Mouse (Mus musculus): ENCODE results near the gene Plk3. TPM values are rescaled to one million over a fixed set of nuclear protein-coding genes. Genes with fewer than 3 reads are reported as not detected.
A peak's percentile ranks its signal among the peaks of the same experiment; 100 is the strongest.

Plk3 gene
- polyA plus RNA-seq, 1 experiment from 2014 or later, result 32.8 TPM

GRCm38 (mm10) chr4:117145248-117145647, 11.5 kb upstream of the Plk3 start:
- Histone ChIP-seq H3K27ac (ENCODE audit: low read depth, low read length) (no peak overlapping the region), H3K4me3 (ENCODE audit: low read depth, low read length) (no peak overlapping the region), H3K4me1 (ENCODE audit: control insufficient read depth, insufficient read depth, low read length) (no peaks in the 10 kb centered on the region), H3K27me3 (ENCODE audit: control insufficient read depth, insufficient read depth, low read length) (no peaks in the 10 kb centered on the region), H3K9me3 (ENCODE audit: control insufficient read depth, low read length) (no peaks in the 10 kb centered on the region), H3K36me3 (ENCODE audit: control insufficient read depth, insufficient read depth, low read length) (peaks cover 4% of the 10 kb centered on the region; the same call in 1 of the 2 replicates), H3K4me2 (no peak overlapping the region), H3K9ac (ENCODE audit: low read length) (no peak overlapping the region)
- WGBS, result 95% methylated on average over 13 of the region's 13 CpGs
- ATAC-seq (ENCODE audit: low FRiP score) (no peak), DNase-seq (ENCODE audit: low spot score, missing footprints) (no peak)

DNA sequence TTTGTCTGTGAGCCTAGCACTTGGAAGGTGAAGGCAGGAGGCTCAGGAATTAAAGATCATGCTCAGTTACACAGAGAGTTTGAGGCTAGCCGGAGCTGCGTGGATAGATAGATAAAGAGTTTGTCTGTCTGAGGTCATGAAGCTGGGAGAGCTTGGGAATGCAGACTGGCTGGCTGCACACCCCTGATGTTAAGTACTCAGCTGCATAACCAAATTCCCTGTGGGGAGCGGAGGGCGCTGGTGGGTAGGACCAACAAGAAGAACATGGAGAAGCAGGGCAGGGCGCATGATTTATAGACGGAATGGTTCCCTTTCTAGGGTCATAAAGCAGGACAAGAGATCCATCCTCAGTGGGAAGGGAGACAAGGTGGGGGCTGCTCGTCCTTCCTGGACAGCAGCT, 9.3 kb upstream of the Plk3 start:
- no peaks in the 10 kb centered on the region for H3K36me3 ChIP-seq (ENCODE audit: control insufficient read depth, insufficient read depth, low read length)
- ATAC-seq (ENCODE audit: low FRiP score) (no peak), DNase-seq (ENCODE audit: low spot score, missing footprints) (no peak)
- H3K4me2 ChIP-seq, result no peak overlapping the region
- no peaks in the 10 kb centered on the region for H3K27me3 ChIP-seq (ENCODE audit: control insufficient read depth, insufficient read depth, low read length)
- no peaks in the 10 kb centered on the region for H3K9me3 ChIP-seq (ENCODE audit: control insufficient read depth, low read length)
- H3K9ac ChIP-seq (ENCODE audit: low read length), result no peak overlapping the region
- 75% methylated on average over 7 of the region's 7 CpGs for WGBS
- H3K27ac ChIP-seq (ENCODE audit: low read depth, low read length), result no peak overlapping the region
- no peaks in the 10 kb centered on the region for H3K4me1 ChIP-seq (ENCODE audit: control insufficient read depth, insufficient read depth, low read length)
- H3K4me3 ChIP-seq (ENCODE audit: low read depth, low read length), result no peak overlapping the region

DNA sequence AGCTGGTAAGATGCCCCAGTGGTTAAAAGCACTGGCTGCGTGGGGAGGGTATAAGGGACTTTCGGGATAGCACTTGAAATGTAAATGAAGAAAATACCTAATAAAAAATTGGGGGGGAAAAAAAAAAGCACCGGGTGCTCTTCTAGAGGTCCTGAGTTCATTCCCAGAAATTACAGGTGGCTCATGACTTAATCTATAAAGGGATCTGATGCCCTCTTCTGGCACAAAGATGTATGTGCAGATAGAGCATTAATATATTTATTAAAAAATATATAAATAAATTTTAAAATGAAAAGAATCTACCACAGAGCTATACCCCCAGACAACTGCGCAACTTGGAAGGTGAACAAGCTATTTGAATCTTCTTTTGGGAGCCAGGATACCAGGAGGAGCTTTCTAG, 6.8 kb upstream of the Plk3 start:
- Histone ChIP-seq H3K4me2 (no peak overlapping the region), H3K9me3 (ENCODE audit: control insufficient read depth, low read length) (no peaks in the 10 kb centered on the region), H3K27me3 (ENCODE audit: control insufficient read depth, insufficient read depth, low read length) (no peaks in the 10 kb centered on the region; the same call in 1 of the 2 replicates), H3K36me3 (ENCODE audit: control insufficient read depth, insufficient read depth, low read length) (no peaks in the 10 kb centered on the region), H3K9ac (ENCODE audit: low read length) (no peak overlapping the region), H3K4me1 (ENCODE audit: control insufficient read depth, insufficient read depth, low read length) (no peaks in the 10 kb centered on the region), H3K27ac (ENCODE audit: low read depth, low read length) (no peak overlapping the region), H3K4me3 (ENCODE audit: low read depth, low read length) (no peak overlapping the region)
- DNase-seq (ENCODE audit: low spot score, missing footprints) (peak; percentile 80), ATAC-seq (ENCODE audit: low FRiP score) (no peak)
- WGBS, result 36% methylated on average over 4 of the region's 4 CpGs

DNA sequence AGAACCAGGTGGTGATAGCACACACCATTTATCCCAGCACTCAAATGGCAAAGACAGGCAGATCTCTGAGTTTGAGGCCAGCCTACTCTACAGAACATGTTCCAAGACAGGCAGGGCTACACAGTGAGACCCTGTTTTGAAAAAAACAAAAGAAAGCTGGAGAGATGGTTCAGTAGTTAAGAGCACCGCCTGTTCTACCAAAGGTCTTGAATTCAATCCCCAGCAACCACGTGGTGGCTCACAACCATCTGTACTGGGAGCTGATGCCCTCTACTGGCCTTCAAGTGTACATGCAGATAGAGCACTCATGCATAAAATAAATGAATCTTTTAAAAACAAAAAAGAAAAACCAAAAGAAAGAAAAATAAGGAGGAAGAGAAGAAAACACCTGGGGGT, 5.5 kb upstream of the Plk3 start:
- no peaks in the 10 kb centered on the region; the same call in 1 of the 2 replicates for H3K27me3 ChIP-seq (ENCODE audit: control insufficient read depth, insufficient read depth, low read length)
- DNase-seq (ENCODE audit: low spot score, missing footprints), result peak; percentile 88
- 0 out of 2 replicates have a peak, but pooled peaks have one; percentile 35 for ATAC-seq (ENCODE audit: low FRiP score)
- H3K36me3 ChIP-seq (ENCODE audit: control insufficient read depth, insufficient read depth, low read length), result no peaks in the 10 kb centered on the region
- H3K9me3 ChIP-seq (ENCODE audit: control insufficient read depth, low read length), result no peaks in the 10 kb centered on the region
- WGBS, result 0% methylated on average over 2 of the region's 2 CpGs
- H3K4me3 ChIP-seq (ENCODE audit: low read depth, low read length), result no peak overlapping the region
- H3K9ac ChIP-seq (ENCODE audit: low read length), result no peak overlapping the region
- H3K4me2 ChIP-seq, result no peak overlapping the region
- H3K27ac ChIP-seq (ENCODE audit: low read depth, low read length), result no peak overlapping the region
- peaks cover 6% of the 10 kb centered on the region for H3K4me1 ChIP-seq (ENCODE audit: control insufficient read depth, insufficient read depth, low read length)

DNA sequence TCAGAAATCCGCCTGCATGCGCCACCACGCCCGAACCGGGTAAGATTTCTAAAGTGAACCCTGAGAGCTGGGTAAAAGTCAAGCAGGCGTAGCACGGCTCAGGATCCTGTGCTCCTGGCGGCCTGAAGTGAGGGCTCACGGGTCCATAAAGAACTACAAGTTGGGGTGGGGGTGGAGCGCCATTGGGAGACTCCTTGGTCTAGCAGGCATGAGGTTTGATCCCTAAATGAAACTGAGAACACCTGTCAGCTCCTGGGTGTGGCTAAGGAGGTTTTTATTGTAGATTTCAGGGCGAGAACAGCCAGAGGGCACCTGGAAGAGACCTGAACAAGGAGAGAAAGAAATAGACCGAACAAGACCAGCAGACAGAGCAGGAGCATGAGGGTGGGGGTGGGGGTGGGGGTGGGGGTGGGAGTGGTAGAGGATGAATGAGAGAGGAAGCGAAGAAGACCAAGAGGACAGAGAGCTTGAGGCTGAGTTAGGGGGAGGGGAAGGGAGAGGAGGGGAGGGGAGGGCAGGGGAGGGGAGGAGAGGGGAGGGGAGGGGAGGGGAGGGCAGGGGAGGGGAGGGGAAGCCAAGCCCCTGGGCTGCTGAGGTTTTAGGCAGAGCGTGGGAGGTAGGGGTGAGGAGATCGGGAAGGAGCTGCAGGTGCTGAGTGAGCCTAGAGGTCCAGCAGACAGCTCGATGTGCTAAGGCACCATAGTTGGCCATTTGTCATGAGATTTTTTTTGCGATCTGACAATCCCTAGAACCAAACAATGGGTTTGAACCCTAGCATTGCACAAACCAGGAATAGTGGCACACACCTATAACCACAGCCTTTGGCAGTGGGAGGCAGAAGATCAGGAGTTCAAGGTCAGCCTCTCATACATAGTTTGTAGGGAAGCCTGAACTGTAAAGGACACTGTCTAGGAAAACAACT, 4.8 kb upstream of the Plk3 start:
- no peak overlapping the region for H3K27ac ChIP-seq (ENCODE audit: low read depth, low read length)
- no peaks in the 10 kb centered on the region for H3K36me3 ChIP-seq (ENCODE audit: control insufficient read depth, insufficient read depth, low read length)
- H3K27me3 ChIP-seq (ENCODE audit: control insufficient read depth, insufficient read depth, low read length), result no peaks in the 10 kb centered on the region; the same call in 1 of the 2 replicates
- DNase-seq (ENCODE audit: low spot score, missing footprints) (peak; percentile 21), ATAC-seq (ENCODE audit: low FRiP score) (no peak)
- H3K4me3 ChIP-seq (ENCODE audit: low read depth, low read length), result no peak overlapping the region
- no peak overlapping the region for H3K9ac ChIP-seq (ENCODE audit: low read length)
- no peak overlapping the region for H3K4me2 ChIP-seq
- H3K4me1 ChIP-seq (ENCODE audit: control insufficient read depth, insufficient read depth, low read length), result peaks cover 8% of the 10 kb centered on the region
- H3K9me3 ChIP-seq (ENCODE audit: control insufficient read depth, low read length), result no peaks in the 10 kb centered on the region
- 68% methylated on average over 16 of the region's 17 CpGs for WGBS

DNA sequence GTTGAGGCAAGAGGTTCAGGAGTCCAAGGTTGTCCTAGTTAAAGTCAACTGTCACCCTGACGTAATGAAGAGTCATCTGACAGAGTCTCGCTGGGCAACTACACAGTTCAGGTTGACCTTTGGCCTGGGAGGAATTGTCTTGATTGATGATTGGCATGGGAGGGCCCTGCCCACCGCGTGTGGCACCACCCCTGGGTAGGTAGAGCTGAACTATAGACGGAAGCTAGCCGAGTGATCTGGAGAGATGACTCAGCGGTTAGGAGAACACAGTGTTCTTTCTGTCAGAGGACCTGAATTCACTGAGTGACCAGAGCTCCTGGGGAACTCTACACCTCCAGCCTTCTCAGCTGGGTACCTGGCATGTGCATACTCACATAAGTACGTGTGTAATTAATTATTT, 2.3 kb upstream of the Plk3 start:
- no peak overlapping the region for H3K4me3 ChIP-seq (ENCODE audit: low read depth, low read length)
- no peaks in the 10 kb centered on the region for H3K36me3 ChIP-seq (ENCODE audit: control insufficient read depth, insufficient read depth, low read length)
- no peak overlapping the region for H3K4me2 ChIP-seq
- H3K9me3 ChIP-seq (ENCODE audit: control insufficient read depth, low read length), result no peaks in the 10 kb centered on the region
- DNase-seq (ENCODE audit: low spot score, missing footprints) (peak; percentile 79), ATAC-seq (ENCODE audit: low FRiP score) (no peak)
- no peak overlapping the region for H3K9ac ChIP-seq (ENCODE audit: low read length)
- peaks cover 27% of the 10 kb centered on the region for H3K4me1 ChIP-seq (ENCODE audit: control insufficient read depth, insufficient read depth, low read length)
- WGBS, result 22% methylated on average over 8 of the region's 8 CpGs
- H3K27ac ChIP-seq (ENCODE audit: low read depth, low read length), result no peak overlapping the region
- no peaks in the 10 kb centered on the region; the same call in 1 of the 2 replicates for H3K27me3 ChIP-seq (ENCODE audit: control insufficient read depth, insufficient read depth, low read length)

GRCm38 (mm10) chr4:117134601-117134995, 835 bp upstream of the Plk3 start:
- H3K36me3 ChIP-seq (ENCODE audit: control insufficient read depth, insufficient read depth, low read length), result no peaks in the 10 kb centered on the region
- peak overlapping the region; percentile 47; the same call in 1 of the 2 replicates for H3K9ac ChIP-seq (ENCODE audit: low read length)
- peaks cover 34% of the 10 kb centered on the region for H3K4me1 ChIP-seq (ENCODE audit: control insufficient read depth, insufficient read depth, low read length)
- no peak overlapping the region for H3K4me2 ChIP-seq
- DNase-seq (ENCODE audit: low spot score, missing footprints), result peak; percentile 77
- WGBS, result 30% methylated on average over 2 of the region's 2 CpGs
- peaks cover 3% of the 10 kb centered on the region; the same call in 1 of the 2 replicates for H3K27me3 ChIP-seq (ENCODE audit: control insufficient read depth, insufficient read depth, low read length)
- ATAC-seq (ENCODE audit: low FRiP score), result no peak
- H3K27ac ChIP-seq (ENCODE audit: low read depth, low read length), result no peak overlapping the region
- H3K4me3 ChIP-seq (ENCODE audit: low read depth, low read length), result no peak overlapping the region
- no peaks in the 10 kb centered on the region for H3K9me3 ChIP-seq (ENCODE audit: control insufficient read depth, low read length)

GRCm38 (mm10) chr4:117133366-117133796, 382 bp downstream of the Plk3 start:
- peak overlapping the region; percentile 80 for H3K9ac ChIP-seq (ENCODE audit: low read length)
- peak overlapping the region; percentile 90 for H3K4me3 ChIP-seq (ENCODE audit: low read depth, low read length)
- H3K27me3 ChIP-seq (ENCODE audit: control insufficient read depth, insufficient read depth, low read length), result peaks cover 3% of the 10 kb centered on the region; the same call in 1 of the 2 replicates
- WGBS, result under 1% methylated on average over 39 of the region's 42 CpGs
- H3K9me3 ChIP-seq (ENCODE audit: control insufficient read depth, low read length), result no peaks in the 10 kb centered on the region
- peak overlapping the region; percentile 72 for H3K4me2 ChIP-seq
- H3K4me1 ChIP-seq (ENCODE audit: control insufficient read depth, insufficient read depth, low read length), result peaks cover 34% of the 10 kb centered on the region
- no peaks in the 10 kb centered on the region; the same call in 1 of the 2 replicates for H3K36me3 ChIP-seq (ENCODE audit: control insufficient read depth, insufficient read depth, low read length)
- ATAC-seq (ENCODE audit: low FRiP score) (peak; percentile 47), DNase-seq (ENCODE audit: low spot score, missing footprints) (peak; percentile 93)
- peak overlapping the region; percentile 57; the same call in 1 of the 2 replicates for H3K27ac ChIP-seq (ENCODE audit: low read depth, low read length)

DNA sequence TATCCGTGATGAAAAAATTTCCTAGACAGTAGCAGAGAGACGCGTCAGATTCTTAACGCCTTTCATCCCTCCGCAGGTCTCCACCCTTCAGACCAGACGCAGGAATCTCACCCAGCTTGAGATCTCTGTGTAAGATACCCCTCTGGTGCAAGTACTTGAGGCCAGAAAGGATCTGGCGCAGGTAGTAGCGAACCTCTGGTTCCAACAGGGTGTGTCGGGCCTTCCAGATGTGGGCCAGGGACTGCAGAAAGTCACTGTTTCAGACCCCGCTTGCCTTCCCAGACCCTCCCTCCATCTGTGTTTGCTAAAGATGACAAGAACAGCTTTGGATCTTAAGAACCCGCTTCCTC, 994 bp downstream of the Plk3 start:
- Histone ChIP-seq H3K27me3 (ENCODE audit: control insufficient read depth, insufficient read depth, low read length) (peaks cover 3% of the 10 kb centered on the region; the same call in 1 of the 2 replicates), H3K4me2 (peak overlapping the region; percentile 72), H3K36me3 (ENCODE audit: control insufficient read depth, insufficient read depth, low read length) (no peaks in the 10 kb centered on the region; the same call in 1 of the 2 replicates), H3K4me1 (ENCODE audit: control insufficient read depth, insufficient read depth, low read length) (peaks cover 34% of the 10 kb centered on the region), H3K9ac (ENCODE audit: low read length) (peak overlapping the region; percentile 80), H3K9me3 (ENCODE audit: control insufficient read depth, low read length) (no peaks in the 10 kb centered on the region), H3K27ac (ENCODE audit: low read depth, low read length) (peak overlapping the region; percentile 57), H3K4me3 (ENCODE audit: low read depth, low read length) (peak overlapping the region; percentile 90)
- 2% methylated on average over 11 of the region's 11 CpGs for WGBS
- no peak for ATAC-seq (ENCODE audit: low FRiP score)
- DNase-seq (ENCODE audit: low spot score, missing footprints), result peak; percentile 94
